Mouse (Mus musculus): ENCODE results near the gene Cd200r1. TPM values are rescaled to one million over a fixed set of nuclear protein-coding genes. Genes with fewer than 3 reads are reported as not detected.

Cd200r1 gene
- polyA plus RNA-seq, 1 experiment = not detected

DNA sequence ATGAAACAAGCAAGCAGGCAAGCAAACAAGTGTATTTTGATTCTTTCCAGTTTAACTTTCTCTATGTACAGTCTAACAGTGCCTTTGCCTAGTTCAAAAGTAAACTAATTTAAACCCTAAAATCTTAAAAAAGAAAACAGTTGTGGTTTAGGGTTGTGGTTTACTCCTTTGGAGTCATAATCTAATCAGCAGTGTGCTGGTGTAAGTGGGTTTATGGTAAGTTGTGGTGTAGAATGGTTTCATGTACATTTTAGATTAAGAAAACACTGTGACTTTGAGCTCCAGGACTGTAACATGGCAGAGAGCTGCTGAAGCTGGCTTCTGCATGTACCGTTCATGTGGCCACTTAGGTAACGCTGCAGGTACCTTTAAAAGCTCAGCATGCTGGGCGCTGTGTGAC lies 38.0 kb upstream of the Cd200r1 start:
- peaks cover 54% of the 10 kb centered on the region for H3K79me3 ChIP-seq (ENCODE audit: low read depth)
- no peak for TF ChIP-seq MYOD1 (IDR thresholded peaks at IDR 0.05; ENCODE audit: control insufficient read depth, insufficient read length, low read depth)
- no peak for TF ChIP-seq MAX (IDR thresholded peaks at IDR 0.05)
- no peak for TF ChIP-seq MYOG (IDR thresholded peaks at IDR 0.05; ENCODE audit: control insufficient read depth, extremely low read depth, insufficient read length)
- no peak for TF ChIP-seq FOSL1 (IDR thresholded peaks at IDR 0.05; ENCODE audit: insufficient read depth, low read length, poor library complexity, severe bottlenecking)
- TF ChIP-seq CTCF (IDR thresholded peaks at IDR 0.05; ENCODE audit: control insufficient read depth, insufficient read depth, insufficient read length) = no peak
- TF ChIP-seq CEBPB (IDR thresholded peaks at IDR 0.05; ENCODE audit: low read depth) = no peak
- no peak for TF ChIP-seq USF1 (IDR thresholded peaks at IDR 0.05; ENCODE audit: low read depth)
- H3K4me3 ChIP-seq (ENCODE audit: insufficient read depth, poor library complexity, severe bottlenecking) = no peak overlapping the region
- H3ac ChIP-seq (ENCODE audit: control insufficient read depth, insufficient read length, low read depth) = no peak overlapping the region
- peaks cover 66% of the 10 kb centered on the region for H3K79me2 ChIP-seq (ENCODE audit: control insufficient read depth, insufficient read depth)
- H3K36me3 ChIP-seq (ENCODE audit: control insufficient read depth, insufficient read depth) = peaks cover 56% of the 10 kb centered on the region
- H3K27me3 ChIP-seq (ENCODE audit: control insufficient read depth, insufficient read depth, insufficient read length) = no peaks in the 10 kb centered on the region

- no peak overlapping the region for H3K4me3 ChIP-seq (ENCODE audit: insufficient read depth, poor library complexity, severe bottlenecking)
- no peak for TF ChIP-seq USF1 (IDR thresholded peaks at IDR 0.05; ENCODE audit: low read depth)
- no peak for TF ChIP-seq CEBPB (IDR thresholded peaks at IDR 0.05; ENCODE audit: low read depth)
- TF ChIP-seq MAX (IDR thresholded peaks at IDR 0.05) = no peak
- TF ChIP-seq MYOG (IDR thresholded peaks at IDR 0.05; ENCODE audit: control insufficient read depth, extremely low read depth, insufficient read length) = no peak
- no peak for TF ChIP-seq MYOD1 (IDR thresholded peaks at IDR 0.05; ENCODE audit: control insufficient read depth, insufficient read length, low read depth)
- TF ChIP-seq CTCF (IDR thresholded peaks at IDR 0.05; ENCODE audit: control insufficient read depth, insufficient read depth, insufficient read length) = no peak
- no peak for TF ChIP-seq FOSL1 (IDR thresholded peaks at IDR 0.05; ENCODE audit: insufficient read depth, low read length, poor library complexity, severe bottlenecking)
- peaks cover 5% of the 10 kb centered on the region for H3K79me3 ChIP-seq (ENCODE audit: low read depth)
- H3K27me3 ChIP-seq (ENCODE audit: control insufficient read depth, insufficient read depth, insufficient read length) = no peaks in the 10 kb centered on the region
- H3K79me2 ChIP-seq (ENCODE audit: control insufficient read depth, insufficient read depth) = peaks cover 6% of the 10 kb centered on the region
- no peak overlapping the region for H3ac ChIP-seq (ENCODE audit: control insufficient read depth, insufficient read length, low read depth)
- peaks cover 97% of the 10 kb centered on the region for H3K36me3 ChIP-seq (ENCODE audit: control insufficient read depth, insufficient read depth)
These were observed 31.5 kb upstream of the Cd200r1 start for GRCm38 (mm10) chr16:44734059-44734458.

GRCm38 (mm10) chr16:44735676-44736075 lies 29.9 kb upstream of the Cd200r1 start:
- H3K36me3 ChIP-seq (ENCODE audit: control insufficient read depth, insufficient read depth) = peaks cover 97% of the 10 kb centered on the region
- no peaks in the 10 kb centered on the region for H3K79me3 ChIP-seq (ENCODE audit: low read depth)
- no peak overlapping the region for H3K4me3 ChIP-seq (ENCODE audit: insufficient read depth, poor library complexity, severe bottlenecking)
- no peak overlapping the region for H3ac ChIP-seq (ENCODE audit: control insufficient read depth, insufficient read length, low read depth)
- no peak for TF ChIP-seq MAX (IDR thresholded peaks at IDR 0.05)
- no peak for TF ChIP-seq FOSL1 (IDR thresholded peaks at IDR 0.05; ENCODE audit: insufficient read depth, low read length, poor library complexity, severe bottlenecking)
- no peak for TF ChIP-seq MYOG (IDR thresholded peaks at IDR 0.05; ENCODE audit: control insufficient read depth, extremely low read depth, insufficient read length)
- no peak for TF ChIP-seq USF1 (IDR thresholded peaks at IDR 0.05; ENCODE audit: low read depth)
- TF ChIP-seq CTCF (IDR thresholded peaks at IDR 0.05; ENCODE audit: control insufficient read depth, insufficient read depth, insufficient read length) = no peak
- no peak for TF ChIP-seq MYOD1 (IDR thresholded peaks at IDR 0.05; ENCODE audit: control insufficient read depth, insufficient read length, low read depth)
- TF ChIP-seq CEBPB (IDR thresholded peaks at IDR 0.05; ENCODE audit: low read depth) = no peak
- H3K27me3 ChIP-seq (ENCODE audit: control insufficient read depth, insufficient read depth, insufficient read length) = no peaks in the 10 kb centered on the region
- H3K79me2 ChIP-seq (ENCODE audit: control insufficient read depth, insufficient read depth) = no peaks in the 10 kb centered on the region

GRCm38 (mm10) chr16:44736118-44736517 lies 29.4 kb upstream of the Cd200r1 start:
- Histone ChIP-seq H3K79me3 (ENCODE audit: low read depth) (no peaks in the 10 kb centered on the region), H3K36me3 (ENCODE audit: control insufficient read depth, insufficient read depth) (peaks cover 93% of the 10 kb centered on the region), H3K79me2 (ENCODE audit: control insufficient read depth, insufficient read depth) (no peaks in the 10 kb centered on the region), H3K27me3 (ENCODE audit: control insufficient read depth, insufficient read depth, insufficient read length) (no peaks in the 10 kb centered on the region), H3K4me3 (ENCODE audit: insufficient read depth, poor library complexity, severe bottlenecking) (no peak overlapping the region), H3ac (ENCODE audit: control insufficient read depth, insufficient read length, low read depth) (no peak overlapping the region)
- TF ChIP-seq USF1 (IDR thresholded peaks at IDR 0.05; ENCODE audit: low read depth) = no peak
- TF ChIP-seq MYOG (IDR thresholded peaks at IDR 0.05; ENCODE audit: control insufficient read depth, extremely low read depth, insufficient read length) = no peak
- no peak for TF ChIP-seq FOSL1 (IDR thresholded peaks at IDR 0.05; ENCODE audit: insufficient read depth, low read length, poor library complexity, severe bottlenecking)
- TF ChIP-seq MYOD1 (IDR thresholded peaks at IDR 0.05; ENCODE audit: control insufficient read depth, insufficient read length, low read depth) = no peak
- no peak for TF ChIP-seq CTCF (IDR thresholded peaks at IDR 0.05; ENCODE audit: control insufficient read depth, insufficient read depth, insufficient read length)
- no peak for TF ChIP-seq CEBPB (IDR thresholded peaks at IDR 0.05; ENCODE audit: low read depth)

DNA sequence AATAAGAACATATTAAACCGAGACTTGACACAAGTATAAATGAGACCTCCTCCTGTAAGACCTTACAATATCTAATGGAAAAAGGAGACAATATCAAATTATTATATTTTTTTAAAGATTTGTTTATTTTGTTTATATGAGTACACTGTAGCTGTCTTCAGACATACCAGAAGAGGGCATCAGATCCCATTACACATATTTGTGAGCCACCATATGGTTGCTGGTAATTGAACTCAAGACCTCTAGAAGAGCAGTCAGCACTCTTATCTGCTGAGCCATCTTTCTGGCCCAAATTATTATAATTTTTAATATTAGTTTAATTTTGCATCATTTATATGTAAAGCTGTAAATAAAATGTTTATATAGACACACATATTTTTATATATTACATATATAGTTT lies 22.8 kb upstream of the Cd200r1 start:
- TF ChIP-seq CEBPB (IDR thresholded peaks at IDR 0.05; ENCODE audit: low read depth) = no peak
- no peak for TF ChIP-seq MAX (IDR thresholded peaks at IDR 0.05)
- no peak for TF ChIP-seq USF1 (IDR thresholded peaks at IDR 0.05; ENCODE audit: low read depth)
- no peak for TF ChIP-seq CTCF (IDR thresholded peaks at IDR 0.05; ENCODE audit: control insufficient read depth, insufficient read depth, insufficient read length)
- TF ChIP-seq FOSL1 (IDR thresholded peaks at IDR 0.05; ENCODE audit: insufficient read depth, low read length, poor library complexity, severe bottlenecking) = no peak
- Histone ChIP-seq H3K4me3 (ENCODE audit: insufficient read depth, poor library complexity, severe bottlenecking) (no peak overlapping the region), H3K27me3 (ENCODE audit: control insufficient read depth, insufficient read depth, insufficient read length) (no peaks in the 10 kb centered on the region), H3ac (ENCODE audit: control insufficient read depth, insufficient read length, low read depth) (no peak overlapping the region), H3K79me2 (ENCODE audit: control insufficient read depth, insufficient read depth) (peaks cover 27% of the 10 kb centered on the region), H3K79me3 (ENCODE audit: low read depth) (peaks cover 14% of the 10 kb centered on the region), H3K36me3 (ENCODE audit: control insufficient read depth, insufficient read depth) (peaks cover 44% of the 10 kb centered on the region)

- Histone ChIP-seq H3K79me3 (ENCODE audit: low read depth) (peaks cover 14% of the 10 kb centered on the region), H3ac (ENCODE audit: control insufficient read depth, insufficient read length, low read depth) (peak overlapping the region; percentile 88), H3K36me3 (ENCODE audit: control insufficient read depth, insufficient read depth) (peaks cover 18% of the 10 kb centered on the region), H3K27me3 (ENCODE audit: control insufficient read depth, insufficient read depth, insufficient read length) (no peaks in the 10 kb centered on the region), H3K4me3 (ENCODE audit: insufficient read depth, poor library complexity, severe bottlenecking) (peak overlapping the region; percentile 76), H3K79me2 (ENCODE audit: control insufficient read depth, insufficient read depth) (peaks cover 27% of the 10 kb centered on the region)
- TF ChIP-seq MYOG (IDR thresholded peaks at IDR 0.05; ENCODE audit: control insufficient read depth, extremely low read depth, insufficient read length) (no peak), CEBPB (IDR thresholded peaks at IDR 0.05; ENCODE audit: low read depth) (no peak), MYOD1 (IDR thresholded peaks at IDR 0.05; ENCODE audit: control insufficient read depth, insufficient read length, low read depth) (no peak), FOSL1 (IDR thresholded peaks at IDR 0.05; ENCODE audit: insufficient read depth, low read length, poor library complexity, severe bottlenecking) (no peak)
These were observed 20.1 kb upstream of the Cd200r1 start for GRCm38 (mm10) chr16:44745471-44745865.

All from C2C12 (cell line).